Mouse (Mus musculus) kidney, embryonic 16.5 days (tissue): ENCODE data around the gene Gpx3. TPM values are rescaled to one million over a fixed set of nuclear protein-coding genes. Genes with fewer than 3 reads are reported as not detected.
"Not testable (repeated sequence)": the region's sequence is repeated elsewhere in the genome, so short reads cannot be mapped to it uniquely, and the experiment has no call there.

Experiments
- ATAC-seq: fragments of 200-750 bp; cut with Nextera tagmentation; 2 replicates; pipeline ENCODE4 v1.8.0; 2017; ENCODE audit warnings: moderate TSS enrichment; ENCODE audit not compliant: low FRiP score, low TSS enrichment
- H3K27ac ChIP-seq: fragments of 300-500 bp; sonication (generic); 2 replicates; pipeline ENCODE4 v1.5.1; 2014; ENCODE audit warnings: low read length
- H3K27me3 ChIP-seq: fragments of 300-500 bp; sonication (generic); 2 replicates; pipeline ENCODE4 v1.6.1; 2014; ENCODE audit warnings: low read length, control low read depth, mixed read lengths; ENCODE audit not compliant: insufficient read depth
- H3K36me3 ChIP-seq: fragments of 300-500 bp; sonication (generic); 2 replicates; pipeline ENCODE4 v1.6.1; 2014; ENCODE audit warnings: low read length, control low read depth, mixed read lengths; ENCODE audit not compliant: insufficient read depth
- H3K4me1 ChIP-seq: fragments of 300-500 bp; sonication (generic); 2 replicates; pipeline ENCODE4 v1.6.1; 2014; ENCODE audit warnings: low read length, control low read depth, mixed read lengths; ENCODE audit not compliant: insufficient read depth
- H3K4me2 ChIP-seq: fragments of 300-500 bp; sonication (generic); replicated peaks from 2 replicates; pipeline ENCODE4 v1.6.1; 2014; ENCODE audit warnings: low read depth, low read length
- H3K4me3 ChIP-seq: fragments of 300-500 bp; sonication (generic); 2 replicates; pipeline ENCODE4 v1.5.1; 2014; ENCODE audit warnings: mild to moderate bottlenecking, low read length
- H3K9ac ChIP-seq: fragments of 300-500 bp; sonication (generic); replicated peaks from 2 replicates; pipeline ENCODE4 v1.6.1; 2014; ENCODE audit warnings: low read length
- H3K9me3 ChIP-seq: fragments of 300-500 bp; sonication (generic); 2 replicates; pipeline ENCODE4 v1.6.1; 2016; ENCODE audit warnings: low read length, control low read depth
- WGBS: fragments of 180-500 bp; shearing (Covaris S2); extraction: QIAGEN DNeasy Blood & Tissue Kit; methylation state at CpG from one replicate; pipeline ENCODE4 v1.1.7; 2014; 5-methylcytosine and 5-hydroxymethylcytosine counted together
- polyA plus RNA-seq: library from polyadenylated mRNA; unstranded; fragments of >200 nt; fragmentation: Nextera tagmentation; extraction: Ambion mirVana; gene quantifications from 2 replicates; pipeline ENCODE4 v1.2.1, GENCODE M21; 2015

Gpx3 gene
- polyA plus RNA-seq, 1 experiment from 2014 or later: 297 TPM

GRCm38 (mm10) chr11:54949717-54950116 is 47.5 kb downstream of the Gpx3 start:
- Histone ChIP-seq H3K4me3 (no peak overlapping the region), H3K9me3 (no peaks in the 10 kb centered on the region), H3K27ac (no peak overlapping the region), H3K27me3 (no peaks in the 10 kb centered on the region), H3K4me1 (peaks cover 9% of the 10 kb centered on the region; the same call in 1 of the 2 replicates), H3K4me2 (no peak overlapping the region), H3K36me3 (no peaks in the 10 kb centered on the region), H3K9ac (no peak overlapping the region)
- no peak for ATAC-seq
- WGBS: 89% methylated on average over 1 of the region's 1 CpGs

DNA sequence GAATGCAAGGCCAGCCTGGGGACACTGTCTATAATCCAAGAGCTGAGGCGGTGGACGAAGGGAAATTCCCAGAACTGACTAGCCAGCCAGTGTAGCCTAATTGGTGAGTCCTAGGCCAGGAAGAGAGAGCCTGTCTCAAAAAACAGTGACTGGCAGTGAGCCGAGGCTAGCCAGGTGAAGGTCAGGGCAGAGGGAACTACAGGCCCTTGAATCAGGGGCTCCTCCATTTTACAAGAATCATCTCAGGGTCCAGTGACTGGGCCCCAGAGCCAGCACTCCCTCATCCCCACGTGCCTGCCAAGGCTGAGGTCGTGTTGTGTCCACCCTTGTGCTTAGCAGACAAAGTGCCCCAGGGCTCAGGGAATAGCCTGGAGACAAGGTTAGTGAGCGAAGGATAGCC is 48.4 kb downstream of the Gpx3 start:
- no peaks in the 10 kb centered on the region for H3K36me3 ChIP-seq
- H3K4me3 ChIP-seq: no peak overlapping the region
- no peaks in the 10 kb centered on the region for H3K27me3 ChIP-seq
- no peak overlapping the region for H3K4me2 ChIP-seq
- H3K27ac ChIP-seq: no peak overlapping the region
- no peak for ATAC-seq
- no peaks in the 10 kb centered on the region for H3K9me3 ChIP-seq
- 86% methylated on average over 6 of the region's 6 CpGs for WGBS
- no peak overlapping the region for H3K9ac ChIP-seq
- peaks cover 11% of the 10 kb centered on the region; the same call in 1 of the 2 replicates for H3K4me1 ChIP-seq

- no peaks in the 10 kb centered on the region for H3K27me3 ChIP-seq
- no peak overlapping the region for H3K9ac ChIP-seq
- no peaks in the 10 kb centered on the region for H3K9me3 ChIP-seq
- H3K4me1 ChIP-seq: peaks cover 11% of the 10 kb centered on the region; the same call in 1 of the 2 replicates
- no peaks in the 10 kb centered on the region for H3K36me3 ChIP-seq
- H3K27ac ChIP-seq: no peak overlapping the region
- H3K4me2 ChIP-seq: no peak overlapping the region
- 55% methylated on average over 6 of the region's 6 CpGs for WGBS
- no peak for ATAC-seq
- no peak overlapping the region for H3K4me3 ChIP-seq
Observed at GRCm38 (mm10) chr11:54952651-54953050, 50.4 kb downstream of the Gpx3 start.

- 41% methylated on average over 9 of the region's 9 CpGs for WGBS
- no peak overlapping the region for H3K4me3 ChIP-seq
- H3K4me1 ChIP-seq: peaks cover 11% of the 10 kb centered on the region; the same call in 1 of the 2 replicates
- no peak overlapping the region for H3K27ac ChIP-seq
- no peak for ATAC-seq
- H3K9ac ChIP-seq: no peak overlapping the region
- H3K9me3 ChIP-seq: no peaks in the 10 kb centered on the region
- no peaks in the 10 kb centered on the region for H3K27me3 ChIP-seq
- no peak overlapping the region for H3K4me2 ChIP-seq
- no peaks in the 10 kb centered on the region for H3K36me3 ChIP-seq
Observed at GRCm38 (mm10) chr11:54953993-54954446, 51.8 kb downstream of the Gpx3 start.

DNA sequence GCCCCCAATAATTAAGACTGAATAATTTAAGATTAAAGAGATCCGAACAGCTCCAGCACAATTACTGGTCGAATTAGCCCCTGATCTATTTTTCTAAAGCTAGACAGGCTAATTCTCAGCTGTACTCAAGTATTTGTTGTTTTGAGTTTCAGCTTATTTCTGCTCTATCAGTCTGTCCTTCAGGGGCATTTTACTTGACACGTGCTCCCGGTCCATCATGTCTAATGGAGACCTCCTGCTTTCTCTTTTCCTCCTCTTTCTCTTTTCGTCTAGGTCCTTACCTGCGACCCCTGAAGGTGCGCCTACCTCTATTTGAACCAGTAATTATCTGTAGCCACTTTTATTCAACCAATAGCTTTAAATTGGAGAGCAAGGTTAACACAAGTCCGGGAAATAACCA is 52.5 kb downstream of the Gpx3 start:
- H3K4me2 ChIP-seq: no peak overlapping the region
- no peak overlapping the region for H3K4me3 ChIP-seq
- WGBS: 86% methylated on average over 8 of the region's 8 CpGs
- no peak overlapping the region for H3K27ac ChIP-seq
- H3K36me3 ChIP-seq: no peaks in the 10 kb centered on the region
- H3K9ac ChIP-seq: no peak overlapping the region
- no peaks in the 10 kb centered on the region for H3K27me3 ChIP-seq
- no peak for ATAC-seq
- peaks cover 11% of the 10 kb centered on the region; the same call in 1 of the 2 replicates for H3K4me1 ChIP-seq
- H3K9me3 ChIP-seq: no peaks in the 10 kb centered on the region

DNA sequence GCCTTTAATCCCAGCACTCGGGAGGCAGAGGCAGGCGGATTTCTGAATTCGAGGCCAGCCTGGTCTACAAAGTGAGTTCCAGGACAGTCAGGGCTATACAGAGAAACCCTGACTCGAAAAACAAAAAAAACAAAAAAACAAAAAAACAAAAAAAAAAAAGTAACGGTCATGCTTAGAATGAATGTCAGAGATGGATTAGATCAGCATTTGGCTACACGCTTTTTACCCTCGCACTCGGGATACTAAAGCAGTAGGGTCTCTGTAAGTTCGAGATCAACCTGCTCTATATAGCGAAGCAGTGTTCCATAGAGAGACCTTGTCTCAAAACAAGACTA is 53.1 kb downstream of the Gpx3 start:
- not testable (repeated sequence) for ATAC-seq, H3K36me3 ChIP-seq, H3K9me3 ChIP-seq, H3K27me3 ChIP-seq
- 41% methylated on average over 10 of the region's 10 CpGs for WGBS
- Histone ChIP-seq H3K4me1 (peaks cover 11% of the 10 kb centered on the region; the same call in 1 of the 2 replicates), H3K9ac (peak overlapping the region; percentile 83), H3K27ac (peak overlapping the region; percentile 88), H3K4me2 (peak overlapping the region; percentile 65), H3K4me3 (peak overlapping the region; percentile 73)

- peak overlapping the region; percentile 65 for H3K4me2 ChIP-seq
- peak overlapping the region; percentile 83 for H3K9ac ChIP-seq
- no peaks in the 10 kb centered on the region for H3K36me3 ChIP-seq
- ATAC-seq: peak; percentile 98
- H3K4me1 ChIP-seq: peaks cover 11% of the 10 kb centered on the region; the same call in 1 of the 2 replicates
- no peaks in the 10 kb centered on the region for H3K9me3 ChIP-seq
- no peaks in the 10 kb centered on the region for H3K27me3 ChIP-seq
- peak overlapping the region; percentile 88 for H3K27ac ChIP-seq
- under 1% methylated on average over 59 of the region's 59 CpGs for WGBS
- peak overlapping the region; percentile 73 for H3K4me3 ChIP-seq
Observed at GRCm38 (mm10) chr11:54955735-54956480, 53.7 kb downstream of the Gpx3 start.

GRCm38 (mm10) chr11:54956912-54957311 is 54.7 kb downstream of the Gpx3 start:
- H3K4me3 ChIP-seq: no peak overlapping the region
- H3K9ac ChIP-seq: no peak overlapping the region
- peaks cover 11% of the 10 kb centered on the region; the same call in 1 of the 2 replicates for H3K4me1 ChIP-seq
- H3K36me3 ChIP-seq: no peaks in the 10 kb centered on the region
- H3K4me2 ChIP-seq: no peak overlapping the region
- 70% methylated on average over 7 of the region's 7 CpGs for WGBS
- no peak for ATAC-seq
- H3K9me3 ChIP-seq: no peaks in the 10 kb centered on the region
- no peak overlapping the region for H3K27ac ChIP-seq
- no peaks in the 10 kb centered on the region for H3K27me3 ChIP-seq

DNA sequence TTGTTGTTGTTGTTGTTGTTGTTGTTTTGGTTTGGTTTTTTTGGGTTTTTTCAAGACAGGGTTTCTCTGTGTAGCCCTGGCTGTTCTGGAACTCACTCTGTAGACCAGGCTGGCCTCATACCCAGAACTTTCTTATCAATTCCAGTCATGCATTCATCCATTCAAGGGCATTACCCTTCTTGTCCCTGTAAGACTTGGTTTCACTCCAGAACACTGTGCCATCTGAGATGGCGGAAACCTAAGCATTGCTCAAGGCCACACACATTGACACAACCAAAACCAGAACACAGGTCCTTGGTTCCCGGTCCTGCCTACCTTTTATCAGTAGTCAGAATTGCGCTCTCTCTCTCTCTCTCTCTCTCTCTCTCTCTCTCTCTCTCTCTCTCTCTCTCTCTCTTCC is 55.5 kb downstream of the Gpx3 start:
- not testable (repeated sequence) for H3K36me3 ChIP-seq, H3K27ac ChIP-seq, H3K9ac ChIP-seq, H3K27me3 ChIP-seq, H3K4me3 ChIP-seq, ATAC-seq, H3K9me3 ChIP-seq, H3K4me2 ChIP-seq
- H3K4me1 ChIP-seq: peaks cover 15% of the 10 kb centered on the region; the same call in 1 of the 2 replicates
- WGBS: 89% methylated on average over 3 of the region's 3 CpGs

GRCm38 (mm10) chr11:54958571-54959073 is 56.4 kb downstream of the Gpx3 start:
- ATAC-seq: no peak
- Histone ChIP-seq H3K36me3 (no peaks in the 10 kb centered on the region), H3K4me3 (no peak overlapping the region), H3K4me2 (no peak overlapping the region), H3K4me1 (peaks cover 18% of the 10 kb centered on the region; the same call in 1 of the 2 replicates), H3K9ac (no peak overlapping the region), H3K27ac (no peak overlapping the region), H3K27me3 (no peaks in the 10 kb centered on the region), H3K9me3 (no peaks in the 10 kb centered on the region)
- 42% methylated on average over 3 of the region's 3 CpGs for WGBS
